Mouse (Mus musculus): ENCODE measurements around the gene Oxct2a. TPM values are rescaled to one million over a fixed set of nuclear protein-coding genes. Genes with fewer than 3 reads are reported as not detected.
"Not testable (repeated sequence)": the region's sequence is repeated elsewhere in the genome, so short reads cannot be mapped to it uniquely, and the experiment has no call there.

The Oxct2a gene
- total RNA-seq (2021), result not detected

- intact Hi-C loops (cut with DNase I), result no loop called here
- no peak for DNase-seq (ENCODE audit: low spot score)
These were observed at the start of gene Oxct2a for GRCm38 (mm10) chr4:123323534-123323933. Gene Oxct2a (minus strand): TSS chr4:123323634.

- no peak for DNase-seq (ENCODE audit: low spot score)
- intact Hi-C loops (cut with DNase I), result no loop called here
These were observed 40.1 kb upstream of the Oxct2a start for GRCm38 (mm10) chr4:123363555-123363954.

- intact Hi-C loops (cut with DNase I), result no loop called here
- DNase-seq (ENCODE audit: low spot score), result no peak
These were observed 37.3 kb upstream of the Oxct2a start for GRCm38 (mm10) chr4:123360771-123361170.

GRCm38 (mm10) chr4:123358613-123359012, 35.2 kb upstream of the Oxct2a start:
- no peak for DNase-seq (ENCODE audit: low spot score)
- intact Hi-C loops (cut with DNase I), result no loop called here

GRCm38 (mm10) chr4:123355941-123356340, 32.5 kb upstream of the Oxct2a start:
- no peak for DNase-seq (ENCODE audit: low spot score)
- intact Hi-C loops (cut with DNase I), result no loop called here

GRCm38 (mm10) chr4:123353271-123353877, 29.9 kb upstream of the Oxct2a start:
- intact Hi-C loops (cut with DNase I), result no loop called here
- no peak for DNase-seq (ENCODE audit: low spot score)

- no peak for DNase-seq (ENCODE audit: low spot score)
- intact Hi-C loops (cut with DNase I), result loop anchor here (5.0 kb wide), 1 partner anchor 36 kb away; no protein-coding TSS in a partner anchor
These were observed 20.0 kb upstream of the Oxct2a start for GRCm38 (mm10) chr4:123343471-123343789.

- intact Hi-C loops (cut with DNase I), result loop anchor here (5.0 kb wide), 1 partner anchor 36 kb away; no protein-coding TSS in a partner anchor
These were observed 19.4 kb upstream of the Oxct2a start, which contains the start of gene Bmp8a for GRCm38 (mm10) chr4:123342642-123343470. Gene Bmp8a (minus strand): TSS chr4:123343252.

GRCm38 (mm10) chr4:123342091-123342641, 18.7 kb upstream of the Oxct2a start:
- DNase-seq (ENCODE audit: low spot score), result no peak
- intact Hi-C loops (cut with DNase I), result loop anchor here (5.0 kb wide), 1 partner anchor 35 kb away; no protein-coding TSS in a partner anchor

More at GRCm38 (mm10) chr4:123342642-123343470, 19.4 kb upstream of the Oxct2a start, which contains the start of gene Bmp8a:
- DNase-seq (ENCODE audit: low spot score), result peak; percentile 31

GRCm38 (mm10) chr4:123340232-123340631, 16.8 kb upstream of the Oxct2a start:
- no peak for DNase-seq (ENCODE audit: low spot score)

GRCm38 (mm10) chr4:123337693-123338092, 14.3 kb upstream of the Oxct2a start:
- DNase-seq (ENCODE audit: low spot score), result no peak
- intact Hi-C loops (cut with DNase I), result no loop called here

More at GRCm38 (mm10) chr4:123340232-123340631, 16.8 kb upstream of the Oxct2a start:
- intact Hi-C loops (cut with DNase I), result loop anchor here (5.0 kb wide), 1 partner anchor 33 kb away; no protein-coding TSS in a partner anchor

GRCm38 (mm10) chr4:123335796-123336585, 12.6 kb upstream of the Oxct2a start:
- no peak for DNase-seq (ENCODE audit: low spot score)
- intact Hi-C loops (cut with DNase I), result no loop called here

- DNase-seq (ENCODE audit: low spot score); intact Hi-C loops (cut with DNase I): not testable (repeated sequence)
These were observed 11.8 kb upstream of the Oxct2a start for GRCm38 (mm10) chr4:123335244-123335643.

- no peak for DNase-seq (ENCODE audit: low spot score)
- intact Hi-C loops (cut with DNase I), result no loop called here
These were observed 10.7 kb upstream of the Oxct2a start for GRCm38 (mm10) chr4:123334177-123334576.

- intact Hi-C loops (cut with DNase I), result no loop called here
These were observed 9.7 kb upstream of the Oxct2a start for GRCm38 (mm10) chr4:123333151-123333550.

GRCm38 (mm10) chr4:123331961-123332360, 8.5 kb upstream of the Oxct2a start:
- DNase-seq (ENCODE audit: low spot score); intact Hi-C loops (cut with DNase I): not testable (repeated sequence)

More at GRCm38 (mm10) chr4:123333151-123333550, 9.7 kb upstream of the Oxct2a start:
- no peak for DNase-seq (ENCODE audit: low spot score)

- intact Hi-C loops (cut with DNase I), result no loop called here
These were observed 7.9 kb upstream of the Oxct2a start for GRCm38 (mm10) chr4:123331326-123331725.

GRCm38 (mm10) chr4:123328946-123329345, 5.5 kb upstream of the Oxct2a start:
- DNase-seq (ENCODE audit: low spot score), result no peak
- intact Hi-C loops (cut with DNase I), result no loop called here

More at GRCm38 (mm10) chr4:123331326-123331725, 7.9 kb upstream of the Oxct2a start:
- no peak for DNase-seq (ENCODE audit: low spot score)

- intact Hi-C loops (cut with DNase I), result no loop called here
- no peak for DNase-seq (ENCODE audit: low spot score)
These were observed 4.2 kb upstream of the Oxct2a start for GRCm38 (mm10) chr4:123327630-123328029.

GRCm38 (mm10) chr4:123326087-123326486, 2.7 kb upstream of the Oxct2a start:
- intact Hi-C loops (cut with DNase I), result no loop called here
- DNase-seq (ENCODE audit: low spot score), result no peak
